Mouse (Mus musculus) lung, adult 2 months (tissue): ENCODE results near the gene Gm49353.

ENCODE experiments used
- CTCF ChIP-seq: fragments of 200-500 bp; IDR thresholded peaks from 2 replicates; pipeline ENCODE4 v1.5.1; 2011; ENCODE audit warnings: mild to moderate bottlenecking, low read length, control low read depth; ENCODE audit not compliant: insufficient read depth
- POLR2A ChIP-seq: fragments of 200-500 bp; IDR thresholded peaks from 2 replicates; pipeline ENCODE4 v1.6.1; 2011; ENCODE audit warnings: low read depth, mild to moderate bottlenecking, control low read depth, low read length, borderline replicate concordance; ENCODE audit errors: extremely low read depth

DNA sequence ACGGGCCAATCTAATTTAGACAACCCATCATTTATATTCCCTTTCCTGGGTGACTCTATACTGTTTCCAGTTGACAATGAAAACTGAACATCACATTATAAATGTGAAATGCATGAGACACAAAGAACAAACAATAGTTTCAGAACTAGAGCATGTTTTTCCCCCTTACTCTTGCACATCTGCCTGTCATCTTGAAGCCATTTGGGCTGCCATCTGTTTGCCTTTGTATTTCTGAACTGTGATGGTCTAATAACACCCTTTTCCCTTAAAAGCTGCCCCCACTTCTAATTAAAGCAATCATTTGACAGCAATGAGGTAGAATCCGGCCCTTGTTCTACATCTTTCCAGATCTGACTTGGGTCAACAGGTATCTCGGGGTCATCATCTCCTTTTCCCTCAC is 23.1 kb upstream of the Gm49353 start:
- no peak for TF ChIP-seq POLR2A
- TF ChIP-seq CTCF: no peak
